Mouse (Mus musculus) lung, adult 2 months (tissue): Measurements from ENCODE around the gene Itga7.

Experiments
- CTCF ChIP-seq: fragments of 200-500 bp; IDR thresholded peaks from 2 replicates; pipeline ENCODE4 v1.5.1; 2011; ENCODE audit warnings: mild to moderate bottlenecking, low read length, control low read depth; ENCODE audit not compliant: insufficient read depth
- POLR2A ChIP-seq: fragments of 200-500 bp; IDR thresholded peaks from 2 replicates; pipeline ENCODE4 v1.6.1; 2011; ENCODE audit warnings: low read depth, mild to moderate bottlenecking, control low read depth, low read length, borderline replicate concordance; ENCODE audit errors: extremely low read depth

DNA sequence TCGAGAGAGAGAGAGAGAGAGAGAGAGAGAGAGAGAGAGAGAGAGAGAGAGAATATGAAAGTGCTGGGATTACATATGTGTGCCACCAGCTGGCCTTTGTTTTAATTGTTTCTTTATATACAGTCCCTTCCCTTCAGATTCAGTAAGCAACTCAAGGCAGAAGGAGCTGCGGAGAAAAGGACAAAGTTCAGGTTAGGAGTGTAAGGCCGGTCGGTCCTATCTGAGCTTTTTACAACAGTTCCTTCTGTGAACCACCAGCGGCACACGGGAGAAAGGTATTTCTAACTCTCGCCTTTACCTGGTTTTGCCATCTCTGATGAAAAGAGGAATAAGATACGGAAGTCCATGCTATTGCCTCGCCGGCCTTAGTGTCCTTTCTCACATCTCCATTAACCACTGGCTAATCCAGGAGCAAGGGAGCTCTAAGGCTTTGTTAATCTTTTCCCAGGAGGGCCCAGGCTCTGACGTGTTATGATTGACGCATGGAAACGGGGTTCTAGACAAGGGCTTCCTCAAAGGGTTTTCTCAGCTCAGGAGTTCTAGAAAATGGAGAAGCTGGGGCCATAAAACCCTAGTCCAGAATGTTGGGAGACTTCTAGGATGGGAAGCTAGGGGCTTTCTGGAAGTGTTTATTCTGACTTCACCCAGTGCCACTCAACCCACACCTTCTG lies 24.7 kb upstream of the Itga7 start:
- TF ChIP-seq CTCF: no peak
- no peak for TF ChIP-seq POLR2A
